Mouse (Mus musculus) liver, adult 2 months (tissue): Measurements from ENCODE around the gene Armc6.

Experiments used
- CTCF ChIP-seq: fragments of 200-500 bp; IDR thresholded peaks from 2 replicates; pipeline ENCODE4 v1.5.1; 2011; ENCODE audit warnings: low read depth, low read length, control low read depth
- POLR2A ChIP-seq: fragments of 200-500 bp; IDR thresholded peaks from 2 replicates; pipeline ENCODE4 v1.6.1; 2011; ENCODE audit warnings: low read length, control low read depth; ENCODE audit not compliant: insufficient read depth; ENCODE audit errors: extremely low read depth

DNA sequence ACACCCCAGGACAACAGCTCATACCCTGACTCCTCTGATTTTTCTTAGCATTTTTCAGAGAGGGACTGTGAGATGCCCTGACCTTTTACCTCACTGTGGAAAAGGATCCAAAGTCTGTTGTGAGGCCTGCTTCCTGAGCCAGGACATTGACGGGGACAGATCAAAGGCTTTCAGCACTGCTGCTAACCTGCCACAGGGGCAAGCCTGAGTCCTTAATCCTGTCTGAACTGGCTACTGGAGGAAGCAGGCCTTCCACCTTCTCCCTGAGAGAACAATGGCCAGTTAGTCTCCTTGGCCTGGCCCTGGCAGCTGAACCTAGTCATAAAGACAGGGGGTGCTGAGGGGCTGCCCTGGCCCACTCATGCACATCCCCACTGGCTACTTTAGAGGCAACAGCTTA, 26.1 kb downstream of the Armc6 start:
- peak; percentile 19; the same call in 1 of the 2 replicates for TF ChIP-seq CTCF
- TF ChIP-seq POLR2A: no peak
